Mouse (Mus musculus): ENCODE measurements around the gene Map1a.

GRCm38 (mm10) chr2:121289730-121290540, 535 bp downstream of the Map1a start:
- TF ChIP-seq POLR2A (IDR thresholded peaks at IDR 0.05; ENCODE audit: low read depth, low read length) (no peak), CTCF (IDR thresholded peaks at IDR 0.05; ENCODE audit: extremely low read depth, insufficient read length, insufficient replicate concordance, low read depth, low read length) (no peak)

All from small intestine, adult 2 months (tissue).